Mouse (Mus musculus) hindbrain, embryonic 13.5 days (tissue): ENCODE measurements around the gene Atxn2. TPM values are rescaled to one million over a fixed set of nuclear protein-coding genes. Genes with fewer than 3 reads are reported as not detected.

Experiments used
- ATAC-seq: fragments of 200-750 bp; cut with Nextera tagmentation; 2 replicates; pipeline ENCODE4 v1.8.0; 2017; ENCODE audit warnings: moderate TSS enrichment; ENCODE audit not compliant: low FRiP score
- H3K27ac ChIP-seq: fragments of 300-500 bp; sonication (generic); 2 replicates; pipeline ENCODE4 v1.5.1; 2015; ENCODE audit warnings: inconsistent platforms, mild to moderate bottlenecking, moderate library complexity
- H3K27me3 ChIP-seq: fragments of 300-500 bp; sonication (generic); 2 replicates; pipeline ENCODE4 v1.6.1; 2015; ENCODE audit warnings: mild to moderate bottlenecking, inconsistent platforms
- H3K36me3 ChIP-seq: fragments of 300-500 bp; sonication (generic); 2 replicates; pipeline ENCODE4 v1.6.1; 2015; ENCODE audit warnings: mild to moderate bottlenecking, inconsistent platforms
- H3K4me1 ChIP-seq: fragments of 300-500 bp; sonication (generic); replicated peaks from 2 replicates; pipeline ENCODE4 v1.6.1; 2015; ENCODE audit warnings: inconsistent platforms
- H3K4me2 ChIP-seq: fragments of 300-500 bp; sonication (generic); 2 replicates; pipeline ENCODE4 v1.6.1; 2015; ENCODE audit warnings: inconsistent platforms, mild to moderate bottlenecking, moderate library complexity
- H3K4me3 ChIP-seq: fragments of 300-500 bp; sonication (generic); 2 replicates; pipeline ENCODE4 v1.5.1; 2015; ENCODE audit warnings: mild to moderate bottlenecking, inconsistent platforms
- H3K9ac ChIP-seq: fragments of 300-500 bp; sonication (generic); 2 replicates; pipeline ENCODE4 v1.6.1; 2015; ENCODE audit warnings: mild to moderate bottlenecking, inconsistent platforms
- H3K9me3 ChIP-seq: fragments of 300-500 bp; sonication (generic); 2 replicates; pipeline ENCODE4 v1.6.1; 2016; ENCODE audit warnings: inconsistent platforms
- WGBS: fragments of 180-500 bp; shearing (Covaris S2); methylation state at CpG from one replicate; pipeline ENCODE4 v1.1.7; 2015; 5-methylcytosine and 5-hydroxymethylcytosine counted together
- polyA plus RNA-seq: library from polyadenylated mRNA; unstranded; fragments of >200 nt; fragmentation: Nextera tagmentation; extraction: Ambion mirVana; gene quantifications from 2 replicates; pipeline ENCODE4 v1.2.1, GENCODE M21; 2015

Atxn2 gene
- 60.9 and 68.3 TPM in 2 replicates for polyA plus RNA-seq

- peak; percentile 74 for ATAC-seq
- peak within 1 kb of the TSS; percentile 99 for H3K4me3 ChIP-seq
- peak within 1 kb of the TSS; percentile 98 for H3K27ac ChIP-seq
- no peaks in the 10 kb centered on the region for H3K27me3 ChIP-seq
- H3K9ac ChIP-seq: peak within 1 kb of the TSS; percentile 99
- H3K4me1 ChIP-seq: peaks cover 41% of the 10 kb centered on the region
- under 1% methylated on average over 30 of the region's 103 CpGs for WGBS
- H3K4me2 ChIP-seq: peak within 1 kb of the TSS; percentile 90
- no peaks in the 10 kb centered on the region for H3K9me3 ChIP-seq
- no peaks in the 10 kb centered on the region for H3K36me3 ChIP-seq
Observed at GRCm38 (mm10) chr5:121711174-121711927, at the start of gene Atxn2. Gene Atxn2, plus strand, starts transcription at chr5:121711337.

- ATAC-seq: no peak
Observed at GRCm38 (mm10) chr5:121661494-121661893, 49.6 kb upstream of the Atxn2 start.

GRCm38 (mm10) chr5:121663456-121663855 is 47.7 kb upstream of the Atxn2 start:
- no peaks in the 10 kb centered on the region for H3K27me3 ChIP-seq
- H3K4me1 ChIP-seq: peaks cover 26% of the 10 kb centered on the region
- no peak overlapping the region for H3K4me3 ChIP-seq
- 92% methylated on average over 8 of the region's 8 CpGs for WGBS
- H3K4me2 ChIP-seq: no peak overlapping the region
- H3K36me3 ChIP-seq: peaks cover 51% of the 10 kb centered on the region
- H3K27ac ChIP-seq: no peak overlapping the region
- H3K9ac ChIP-seq: no peak overlapping the region
- H3K9me3 ChIP-seq: no peaks in the 10 kb centered on the region
- ATAC-seq: no peak

More at GRCm38 (mm10) chr5:121661494-121661893, 49.6 kb upstream of the Atxn2 start:
- H3K4me2 ChIP-seq: peak overlapping the region; percentile 85
- H3K27me3 ChIP-seq: no peaks in the 10 kb centered on the region
- H3K9ac ChIP-seq: peak overlapping the region; percentile 98
- no peak overlapping the region for H3K27ac ChIP-seq
- no peaks in the 10 kb centered on the region for H3K9me3 ChIP-seq
- peaks cover 26% of the 10 kb centered on the region for H3K4me1 ChIP-seq
- peaks cover 34% of the 10 kb centered on the region for H3K36me3 ChIP-seq
- H3K4me3 ChIP-seq: peak overlapping the region; percentile 97
- 90% methylated on average over 5 of the region's 5 CpGs for WGBS

GRCm38 (mm10) chr5:121664078-121664477 is 47.1 kb upstream of the Atxn2 start:
- no peak overlapping the region for H3K4me3 ChIP-seq
- ATAC-seq: no peak
- peaks cover 57% of the 10 kb centered on the region for H3K36me3 ChIP-seq
- no peak overlapping the region for H3K9ac ChIP-seq
- H3K4me2 ChIP-seq: no peak overlapping the region
- H3K27ac ChIP-seq: no peak overlapping the region
- 94% methylated on average over 6 of the region's 6 CpGs for WGBS
- no peaks in the 10 kb centered on the region for H3K9me3 ChIP-seq
- H3K4me1 ChIP-seq: peaks cover 26% of the 10 kb centered on the region
- no peaks in the 10 kb centered on the region for H3K27me3 ChIP-seq

GRCm38 (mm10) chr5:121664971-121665370 is 46.2 kb upstream of the Atxn2 start:
- peaks cover 63% of the 10 kb centered on the region for H3K36me3 ChIP-seq
- no peaks in the 10 kb centered on the region for H3K27me3 ChIP-seq
- no peak overlapping the region for H3K4me2 ChIP-seq
- H3K27ac ChIP-seq: no peak overlapping the region
- no peak overlapping the region for H3K4me3 ChIP-seq
- WGBS: 96% methylated on average over 9 of the region's 9 CpGs
- no peak for ATAC-seq
- peaks cover 20% of the 10 kb centered on the region for H3K4me1 ChIP-seq
- no peaks in the 10 kb centered on the region for H3K9me3 ChIP-seq
- H3K9ac ChIP-seq: no peak overlapping the region

- no peaks in the 10 kb centered on the region for H3K27me3 ChIP-seq
- H3K9ac ChIP-seq: no peak overlapping the region
- H3K27ac ChIP-seq: no peak overlapping the region
- no peak overlapping the region for H3K4me2 ChIP-seq
- no peak for ATAC-seq
- WGBS: 97% methylated on average over 4 of the region's 4 CpGs
- peaks cover 81% of the 10 kb centered on the region for H3K36me3 ChIP-seq
- peaks cover 6% of the 10 kb centered on the region; the same call in 1 of the 2 replicates for H3K4me1 ChIP-seq
- no peaks in the 10 kb centered on the region for H3K9me3 ChIP-seq
- H3K4me3 ChIP-seq: no peak overlapping the region
Observed at GRCm38 (mm10) chr5:121667067-121667466, 44.1 kb upstream of the Atxn2 start.

- no peak overlapping the region for H3K27ac ChIP-seq
- no peak overlapping the region for H3K9ac ChIP-seq
- no peak overlapping the region for H3K4me2 ChIP-seq
- no peaks in the 10 kb centered on the region for H3K9me3 ChIP-seq
- H3K4me3 ChIP-seq: no peak overlapping the region
- H3K36me3 ChIP-seq: peaks cover 86% of the 10 kb centered on the region
- H3K27me3 ChIP-seq: no peaks in the 10 kb centered on the region
- ATAC-seq: no peak
- no peaks in the 10 kb centered on the region for H3K4me1 ChIP-seq
- WGBS: 86% methylated on average over 6 of the region's 6 CpGs
Observed at GRCm38 (mm10) chr5:121668411-121668810, 42.7 kb upstream of the Atxn2 start.

- Histone ChIP-seq H3K4me3 (no peak overlapping the region), H3K9me3 (no peaks in the 10 kb centered on the region), H3K36me3 (peaks cover 86% of the 10 kb centered on the region), H3K27me3 (no peaks in the 10 kb centered on the region), H3K4me2 (no peak overlapping the region), H3K9ac (no peak overlapping the region), H3K27ac (no peak overlapping the region), H3K4me1 (no peaks in the 10 kb centered on the region)
- no peak for ATAC-seq
- 80% methylated on average over 3 of the region's 3 CpGs for WGBS
Observed at GRCm38 (mm10) chr5:121670412-121670811, 40.7 kb upstream of the Atxn2 start.

GRCm38 (mm10) chr5:121682250-121682649 is 28.9 kb upstream of the Atxn2 start:
- no peaks in the 10 kb centered on the region for H3K4me1 ChIP-seq
- H3K36me3 ChIP-seq: peaks cover 100% of the 10 kb centered on the region
- no peaks in the 10 kb centered on the region for H3K9me3 ChIP-seq
- H3K27me3 ChIP-seq: no peaks in the 10 kb centered on the region
- WGBS: 96% methylated on average over 2 of the region's 2 CpGs
- H3K4me2 ChIP-seq: no peak overlapping the region
- H3K27ac ChIP-seq: no peak overlapping the region
- no peak for ATAC-seq
- H3K9ac ChIP-seq: no peak overlapping the region
- H3K4me3 ChIP-seq: no peak overlapping the region

- ATAC-seq: no peak
- H3K4me3 ChIP-seq: no peak overlapping the region
- no peak overlapping the region for H3K9ac ChIP-seq
- no peaks in the 10 kb centered on the region for H3K9me3 ChIP-seq
- peaks cover 80% of the 10 kb centered on the region for H3K36me3 ChIP-seq
- no peaks in the 10 kb centered on the region for H3K27me3 ChIP-seq
- no peak overlapping the region for H3K4me2 ChIP-seq
- H3K4me1 ChIP-seq: no peaks in the 10 kb centered on the region
- WGBS: 92% methylated on average over 6 of the region's 6 CpGs
- no peak overlapping the region for H3K27ac ChIP-seq
Observed at GRCm38 (mm10) chr5:121685495-121685894, 25.6 kb upstream of the Atxn2 start.

GRCm38 (mm10) chr5:121686113-121686898 is 24.8 kb upstream of the Atxn2 start:
- H3K9ac ChIP-seq: no peak overlapping the region
- WGBS: 85% methylated on average over 15 of the region's 15 CpGs
- H3K4me1 ChIP-seq: no peaks in the 10 kb centered on the region
- peaks cover 72% of the 10 kb centered on the region for H3K36me3 ChIP-seq
- no peaks in the 10 kb centered on the region for H3K9me3 ChIP-seq
- ATAC-seq: no peak
- H3K27ac ChIP-seq: no peak overlapping the region
- no peak overlapping the region for H3K4me2 ChIP-seq
- no peak overlapping the region for H3K4me3 ChIP-seq
- no peaks in the 10 kb centered on the region for H3K27me3 ChIP-seq

GRCm38 (mm10) chr5:121690482-121691211 is 20.5 kb upstream of the Atxn2 start:
- Histone ChIP-seq H3K4me1 (no peaks in the 10 kb centered on the region), H3K4me3 (no peak overlapping the region), H3K9ac (no peak overlapping the region), H3K9me3 (no peaks in the 10 kb centered on the region), H3K4me2 (no peak overlapping the region), H3K27me3 (no peaks in the 10 kb centered on the region), H3K27ac (no peak overlapping the region), H3K36me3 (peaks cover 29% of the 10 kb centered on the region)
- no peak for ATAC-seq
- 82% methylated on average over 7 of the region's 7 CpGs for WGBS
